Mouse (Mus musculus): Measurements from ENCODE around the gene Gm20683.

The Gm20683 gene

DNA sequence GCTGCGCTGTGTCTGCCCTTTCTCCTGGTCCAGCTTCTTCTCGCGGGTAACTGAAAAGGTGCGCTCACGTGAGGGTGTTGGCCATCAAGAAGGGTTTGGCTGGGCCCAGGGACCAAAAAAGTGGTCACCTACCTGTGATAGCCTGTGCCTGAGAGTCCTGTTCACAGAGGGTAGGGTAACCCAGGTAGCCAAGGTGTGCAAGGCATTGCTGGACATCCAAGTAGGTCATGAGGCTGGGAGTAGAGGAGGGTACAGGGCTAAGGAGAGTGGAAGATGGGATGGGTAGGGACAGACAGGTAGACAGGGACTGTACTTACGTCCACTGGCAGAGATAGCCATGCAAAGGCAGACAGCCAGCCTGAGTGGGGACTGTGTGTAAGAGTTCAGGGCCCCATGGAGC, 1.0 kb downstream of the Gm20683 start:
- DNase-seq (ENCODE audit: low read depth), result no peak

DNA sequence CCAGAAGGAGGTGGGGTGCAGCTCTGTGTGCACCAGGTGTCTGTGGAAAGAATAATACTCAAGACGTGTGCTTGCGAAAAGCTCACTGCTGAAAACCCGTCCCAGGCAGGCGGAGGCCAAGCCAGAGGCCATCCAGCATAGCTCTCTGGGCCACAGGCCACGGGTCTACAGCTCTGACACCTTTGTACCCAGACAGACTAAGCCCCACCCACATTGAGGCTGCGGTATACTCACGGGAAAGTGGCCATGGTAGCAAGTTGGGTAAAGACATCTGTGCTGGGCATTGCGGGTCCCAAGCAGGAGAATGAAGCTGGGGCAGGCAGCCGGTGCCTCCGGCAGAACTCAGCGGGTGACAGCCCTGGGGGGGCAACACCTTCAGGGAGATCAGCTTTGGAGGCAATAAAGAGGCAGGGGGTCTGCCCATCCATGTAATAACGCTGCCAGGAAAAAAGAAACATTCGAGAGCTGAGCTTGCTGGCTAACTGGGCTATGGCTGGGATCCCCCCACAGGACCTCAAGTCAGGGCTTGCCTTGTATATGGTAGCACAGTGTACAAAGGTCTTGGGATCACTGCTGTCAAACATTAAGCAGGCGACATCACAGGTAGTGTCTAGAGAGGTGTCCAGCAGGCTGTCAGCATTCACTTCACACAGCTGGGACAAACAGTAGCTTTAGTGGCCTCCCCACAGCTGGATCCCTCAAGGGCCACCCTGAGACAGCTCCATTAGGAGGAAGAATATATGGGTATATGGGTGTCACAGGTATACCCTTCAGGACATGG, 1.9 kb downstream of the Gm20683 start:
- DNase-seq (ENCODE audit: low read depth), result no peak

- no peak for DNase-seq (ENCODE audit: low read depth)
Measured at GRCm38 (mm10) chr17:25838904-25839303, 2.7 kb downstream of the Gm20683 start.

DNA sequence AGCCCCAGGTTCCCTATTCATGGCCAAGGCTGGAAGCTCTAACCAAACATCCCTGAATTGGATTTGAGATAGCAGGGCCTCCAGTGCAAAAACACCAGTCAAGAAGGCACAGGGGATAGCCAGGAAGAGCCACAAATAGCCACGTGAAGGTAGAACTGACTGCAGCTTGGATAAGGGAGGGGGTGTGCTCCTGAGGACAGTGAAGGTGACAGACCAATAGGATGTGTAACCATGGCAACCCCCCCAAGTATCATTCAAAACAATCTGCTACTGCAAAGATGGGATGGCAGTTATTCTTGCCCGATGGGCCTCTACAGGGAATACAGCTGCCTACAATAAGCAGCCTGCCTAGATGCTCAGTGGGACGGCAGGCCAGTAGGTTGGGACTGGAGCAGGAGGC, 4.0 kb downstream of the Gm20683 start:
- DNase-seq (ENCODE audit: low read depth), result no peak

GRCm38 (mm10) chr17:25837076-25837410, 4.5 kb downstream of the Gm20683 start, which contains the start of gene Rhbdl1:
Rhbdl1 (minus strand) TSS chr17:25837295.
- no peak for DNase-seq (ENCODE audit: low read depth)

- no peak for DNase-seq (ENCODE audit: low read depth)
Measured at GRCm38 (mm10) chr17:25836397-25837075, 5.0 kb downstream of the Gm20683 start.

DNA sequence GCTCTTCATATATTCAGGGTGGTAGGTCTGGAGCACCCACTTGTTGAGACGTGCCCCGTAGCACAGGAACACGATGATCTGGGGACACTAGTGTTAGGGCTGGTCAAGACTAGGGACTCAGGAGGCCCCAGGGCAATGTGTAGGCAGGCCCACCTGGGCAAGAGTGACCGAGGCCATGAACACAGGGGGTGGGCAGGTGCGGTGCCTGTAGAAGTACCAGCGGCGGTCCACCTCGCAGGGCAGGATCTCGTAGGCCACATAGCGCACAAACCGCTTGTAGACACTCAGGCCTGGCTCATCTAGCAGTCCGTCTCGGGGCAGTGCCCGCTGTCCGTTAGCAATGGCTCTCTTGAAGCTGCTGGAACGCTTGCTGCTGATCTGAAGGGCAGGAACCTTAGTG, 5.7 kb downstream of the Gm20683 start:
- DNase-seq (ENCODE audit: low read depth), result no peak

GRCm38 (mm10) chr17:25835301-25835700, 6.3 kb downstream of the Gm20683 start:
- no peak for DNase-seq (ENCODE audit: low read depth)

GRCm38 (mm10) chr17:25834595-25835222, 6.9 kb downstream of the Gm20683 start:
- no peak for DNase-seq (ENCODE audit: low read depth)

GRCm38 (mm10) chr17:25833961-25834594, 7.5 kb downstream of the Gm20683 start:
- no peak for DNase-seq (ENCODE audit: low read depth)

GRCm38 (mm10) chr17:25833291-25833663, 8.3 kb downstream of the Gm20683 start, which contains the start of gene Stub1:
Stub1 (minus strand) TSS chr17:25833404.
- DNase-seq (ENCODE audit: low read depth), result peak; percentile 89

- DNase-seq (ENCODE audit: low read depth), result peak; percentile 98
Measured at GRCm38 (mm10) chr17:25832436-25833290, 8.9 kb downstream of the Gm20683 start.

DNA sequence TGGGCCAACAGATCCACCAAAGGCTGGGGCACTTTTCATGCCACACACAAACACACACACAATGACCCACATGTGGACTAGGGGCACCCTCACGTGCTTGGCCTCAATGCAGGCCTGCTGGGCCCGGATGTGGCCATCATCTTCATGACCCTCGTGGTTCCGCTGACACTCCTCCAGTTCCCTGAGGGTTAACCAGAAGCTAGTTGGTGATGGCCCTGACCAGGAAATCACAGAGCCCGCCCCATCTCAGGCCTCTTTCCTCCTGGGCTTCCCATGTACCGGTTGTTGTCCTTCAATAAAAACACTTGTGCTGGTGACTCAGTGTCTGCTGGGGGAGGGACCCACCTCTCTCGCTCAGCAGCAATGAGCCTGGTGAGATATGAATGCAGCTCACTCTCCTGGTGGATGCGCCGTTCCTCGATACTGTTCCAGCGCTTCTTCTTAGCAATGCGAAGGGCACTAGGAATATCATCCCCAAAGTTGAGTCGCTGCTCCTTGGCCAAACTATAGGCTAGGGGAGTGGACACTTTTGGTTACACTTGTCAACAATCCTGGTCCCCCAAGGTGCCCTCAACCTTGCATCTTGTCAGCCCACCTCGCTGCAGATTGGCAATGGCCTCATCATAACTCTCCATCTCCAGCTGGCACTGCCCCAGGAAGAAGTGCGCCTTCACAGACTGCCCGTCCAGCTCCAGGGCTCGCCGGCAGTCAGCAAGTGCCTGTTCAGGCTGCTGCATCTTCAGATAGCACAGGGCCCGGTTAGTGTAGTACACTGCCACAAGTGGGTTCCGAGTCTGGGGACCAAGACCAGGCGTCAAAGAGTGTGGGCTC, 9.9 kb downstream of the Gm20683 start:
- no peak for DNase-seq (ENCODE audit: low read depth)

- no peak for DNase-seq (ENCODE audit: low read depth)
Measured at GRCm38 (mm10) chr17:25830806-25831431, 10.6 kb downstream of the Gm20683 start.

- no peak for DNase-seq (ENCODE audit: low read depth)
Measured at GRCm38 (mm10) chr17:25830200-25830753, 11.3 kb downstream of the Gm20683 start.

DNA sequence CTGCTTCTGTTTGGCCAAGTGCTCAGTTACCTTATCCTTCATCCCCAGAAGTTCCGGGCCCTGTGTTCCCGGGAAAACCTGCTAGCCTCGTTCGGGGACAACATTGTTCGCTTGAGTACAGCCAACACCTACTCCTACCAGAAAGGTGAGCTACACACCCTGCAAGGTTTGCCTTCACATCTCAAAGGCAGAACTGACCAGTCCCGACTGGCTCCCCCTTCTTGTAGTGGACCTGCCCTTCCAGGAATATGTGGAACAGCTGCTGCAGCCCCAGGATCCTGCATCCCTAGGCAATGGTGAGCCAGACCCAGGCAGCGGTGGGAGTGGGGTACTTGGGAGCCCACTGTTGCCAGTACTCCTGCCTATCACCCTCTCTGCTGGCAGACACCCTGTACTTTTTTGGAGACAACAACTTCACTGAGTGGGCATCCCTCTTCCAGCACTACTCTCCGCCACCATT, 12.0 kb downstream of the Gm20683 start:
- DNase-seq (ENCODE audit: low read depth), result no peak

GRCm38 (mm10) chr17:25828712-25829557, 12.6 kb downstream of the Gm20683 start, which contains the start of gene Jmjd8:
Jmjd8 (plus strand) TSS chr17:25828867.
- no peak for DNase-seq (ENCODE audit: low read depth)

GRCm38 (mm10) chr17:25828223-25828594, 13.4 kb downstream of the Gm20683 start:
- DNase-seq (ENCODE audit: low read depth), result no peak

Measured in fibroblast of lung, adult 2 months (primary cell).